Mouse (Mus musculus) limb, embryonic 12.5 days (tissue): ENCODE measurements around the gene C87977. TPM values are rescaled to one million over a fixed set of nuclear protein-coding genes. Genes with fewer than 3 reads are reported as not detected.
"Not testable (repeated sequence)": the region's sequence is repeated elsewhere in the genome, so short reads cannot be mapped to it uniquely, and the experiment has no call there.

Experiments
- ATAC-seq: fragments of 200-750 bp; cut with Nextera tagmentation; 2 replicates; pipeline ENCODE4 v1.8.0; 2017; ENCODE audit warnings: low read depth, moderate TSS enrichment; ENCODE audit not compliant: insufficient number of reproducible peaks, insufficient read depth, low FRiP score, low TSS enrichment
- H3K27ac ChIP-seq: fragments of 300-500 bp; sonication (generic); 2 replicates; pipeline ENCODE4 v1.5.1; 2016; ENCODE audit warnings: mild to moderate bottlenecking, moderate library complexity
- H3K27me3 ChIP-seq: fragments of 300-500 bp; sonication (generic); 2 replicates; pipeline ENCODE4 v1.6.1; 2016; ENCODE audit warnings: mild to moderate bottlenecking, moderate library complexity
- H3K36me3 ChIP-seq: fragments of 300-500 bp; sonication (generic); 2 replicates; pipeline ENCODE4 v1.6.1; 2016; ENCODE audit warnings: mild to moderate bottlenecking, moderate library complexity
- H3K4me1 ChIP-seq: fragments of 300-500 bp; sonication (generic); replicated peaks from 2 replicates; pipeline ENCODE4 v1.6.1; 2016
- H3K4me2 ChIP-seq: fragments of 300-500 bp; sonication (generic); 2 replicates; pipeline ENCODE4 v1.6.1; 2016; ENCODE audit warnings: mild to moderate bottlenecking, moderate library complexity
- H3K4me3 ChIP-seq: fragments of 300-500 bp; sonication (generic); replicated peaks from 2 replicates; pipeline ENCODE4 v1.5.1; 2016; ENCODE audit warnings: mild to moderate bottlenecking
- H3K9ac ChIP-seq: fragments of 300-500 bp; sonication (generic); replicated peaks from 2 replicates; pipeline ENCODE4 v1.6.1; 2016; ENCODE audit warnings: mild to moderate bottlenecking, moderate library complexity
- H3K9me3 ChIP-seq: fragments of 300-500 bp; sonication (generic); 2 replicates; pipeline ENCODE4 v1.6.1; 2016; ENCODE audit warnings: mild to moderate bottlenecking, moderate library complexity
- WGBS: fragments of 180-500 bp; shearing (Covaris S2); methylation state at CpG from one replicate; pipeline ENCODE4 v1.1.7; 2016; 5-methylcytosine and 5-hydroxymethylcytosine counted together
- polyA plus RNA-seq: library from polyadenylated mRNA; unstranded; fragments of >200 nt; fragmentation: Nextera tagmentation; extraction: Ambion mirVana; gene quantifications from 2 replicates; pipeline ENCODE4 v1.2.1, GENCODE M21; 2016

The C87977 gene
- polyA plus RNA-seq = not detected in 2 replicates

DNA sequence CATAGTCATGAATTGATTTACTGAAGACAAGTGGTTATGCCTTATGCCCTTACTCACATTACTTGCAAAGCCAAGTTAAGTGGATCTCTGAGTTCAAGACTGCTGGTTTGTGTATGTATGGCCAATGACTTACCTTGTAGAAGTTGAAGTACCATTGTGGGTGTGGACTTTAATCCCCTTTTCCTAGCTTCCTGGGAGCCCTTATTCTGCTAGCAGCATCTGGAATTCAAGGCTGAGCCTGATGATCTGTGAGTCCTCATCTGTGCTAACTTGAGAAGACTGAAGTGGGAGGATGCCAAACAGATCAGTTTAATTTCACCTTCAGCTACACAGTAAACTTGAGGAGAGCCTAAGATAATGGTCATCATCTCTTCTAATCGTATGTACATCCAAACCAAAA is at the start of gene C87977:
TSS of gene C87977 (minus strand) at position 101 of the 400 bp plus-strand sequence.
- ATAC-seq, H3K27ac ChIP-seq, H3K4me2 ChIP-seq, H3K27me3 ChIP-seq, H3K36me3 ChIP-seq, H3K9ac ChIP-seq, H3K4me1 ChIP-seq, H3K4me3 ChIP-seq: not testable (repeated sequence)
- WGBS = 77% methylated on average over 1 of the region's 1 CpGs
- H3K9me3 ChIP-seq = peaks cover 23% of the 10 kb centered on the region; the same call in 1 of the 2 replicates

GRCm38 (mm10) chr4:144254768-144255167 is 41.6 kb upstream of the C87977 start:
- H3K27ac ChIP-seq, H3K4me2 ChIP-seq, ATAC-seq, H3K4me3 ChIP-seq, H3K9ac ChIP-seq, H3K27me3 ChIP-seq, H3K4me1 ChIP-seq, H3K9me3 ChIP-seq, H3K36me3 ChIP-seq: not testable (repeated sequence)

DNA sequence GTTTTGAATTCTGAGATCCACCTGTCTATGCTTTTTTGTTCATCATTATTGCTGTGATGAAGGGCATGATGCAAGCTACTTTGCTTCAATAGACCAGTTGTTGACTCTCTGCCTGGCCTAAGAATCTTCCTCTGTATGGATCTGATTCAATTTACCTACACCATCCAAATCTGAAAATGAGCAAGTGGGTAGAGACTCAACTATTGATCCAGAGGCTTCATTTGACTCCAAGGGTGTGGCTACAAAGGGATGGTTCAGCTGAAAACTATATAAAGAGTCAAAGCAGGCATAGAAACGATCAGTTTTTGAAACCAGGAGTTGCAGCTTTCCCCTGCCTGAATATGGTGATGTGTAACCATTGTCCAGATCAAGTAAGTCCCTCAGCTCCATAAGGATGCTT is 22.7 kb downstream of the C87977 start, which contains the start of gene Oog2:
TSS of gene Oog2 (plus strand) at position 301 of the 400 bp plus-strand sequence.
- WGBS = 24% methylated on average over 1 of the region's 1 CpGs
- peaks cover 32% of the 10 kb centered on the region; the same call in 1 of the 2 replicates for H3K9me3 ChIP-seq
- H3K9ac ChIP-seq = no peak within 1 kb of the TSS
- H3K4me3 ChIP-seq = no peak within 1 kb of the TSS
- H3K27me3 ChIP-seq = no peaks in the 10 kb centered on the region
- no peaks in the 10 kb centered on the region for H3K36me3 ChIP-seq
- no peak within 1 kb of the TSS for H3K4me2 ChIP-seq
- H3K4me1 ChIP-seq = no peaks in the 10 kb centered on the region
- H3K27ac ChIP-seq = no peak within 1 kb of the TSS
- ATAC-seq = no peak

DNA sequence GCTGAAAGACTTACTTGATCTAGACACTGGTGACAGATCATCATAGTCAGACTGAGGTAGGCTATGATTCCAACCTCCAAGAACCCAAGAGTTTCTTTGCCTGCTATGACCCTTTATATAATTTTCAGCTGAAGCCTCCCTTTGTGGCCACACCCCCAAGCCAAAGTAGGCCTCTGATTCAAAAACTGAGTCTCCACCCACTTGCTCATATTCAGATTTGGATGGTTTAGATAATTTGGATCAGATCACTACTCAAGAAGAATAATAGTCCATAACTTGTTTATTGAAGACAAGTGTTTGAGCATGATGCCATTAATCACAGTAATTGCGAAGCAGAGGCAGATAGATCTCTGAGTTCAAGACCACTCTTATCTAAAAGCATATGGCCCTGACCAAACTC is 50.6 kb downstream of the C87977 start, which contains the start of gene Oog3:
TSS of gene Oog3 (minus strand) at position 101 of the 400 bp plus-strand sequence.
- peaks cover 52% of the 10 kb centered on the region for H3K9me3 ChIP-seq
- H3K27ac ChIP-seq = no peak within 1 kb of the TSS
- no peaks in the 10 kb centered on the region for H3K4me1 ChIP-seq
- WGBS = 77% methylated on average over 1 of the region's 1 CpGs
- no peaks in the 10 kb centered on the region for H3K36me3 ChIP-seq
- no peak within 1 kb of the TSS for H3K9ac ChIP-seq
- no peaks in the 10 kb centered on the region for H3K27me3 ChIP-seq
- ATAC-seq = no peak
- no peak within 1 kb of the TSS for H3K4me2 ChIP-seq
- H3K4me3 ChIP-seq = no peak within 1 kb of the TSS

Other genes starting within 250 kb of the C87977 start
- gene Gm13101, start 246.4 kb downstream of the C87977 start, polyA plus RNA-seq = not detected in 2 replicates
- gene Pramef17, start 218.9 kb downstream of the C87977 start, polyA plus RNA-seq = not detected in 2 replicates
- gene Pramel4, start 154.2 kb downstream of the C87977 start, polyA plus RNA-seq = not detected in 2 replicates
- gene Gm13102, start 106.8 kb downstream of the C87977 start, polyA plus RNA-seq = not detected in 2 replicates
- gene Oog3, start 50.7 kb downstream of the C87977 start, polyA plus RNA-seq = not detected in 2 replicates
- not detected in 2 replicates for gene Oog2, start 22.6 kb downstream of the C87977 start, polyA plus RNA-seq
- gene Pramel5, start 67.2 kb upstream of the C87977 start, polyA plus RNA-seq = not detected in 2 replicates
- gene Gm13128, start 116.9 kb upstream of the C87977 start, polyA plus RNA-seq = not detected in 2 replicates
- gene Gm13119, start 144.6 kb upstream of the C87977 start, polyA plus RNA-seq = not detected in 2 replicates
- not detected in 2 replicates for gene Pramef20, start 164.6 kb upstream of the C87977 start, polyA plus RNA-seq
- gene Pramef12, start 195.1 kb upstream of the C87977 start, polyA plus RNA-seq = 0.14 and 0.26 TPM in 2 replicates
- not detected in 2 replicates for gene 1700012P22Rik, start 225.5 kb upstream of the C87977 start, polyA plus RNA-seq
- not detected in 2 replicates for gene Gm9944, start 240.0 kb upstream of the C87977 start, polyA plus RNA-seq